Mouse (Mus musculus) midbrain, embryonic 14.5 days (tissue): ENCODE data around the gene Nxpe3. TPM values are rescaled to one million over a fixed set of nuclear protein-coding genes. Genes with fewer than 3 reads are reported as not detected.

Experiments
- ATAC-seq: fragments of 200-750 bp; cut with Nextera tagmentation; 2 replicates; pipeline ENCODE4 v1.8.0; 2017; ENCODE audit warnings: moderate number of reproducible peaks, moderate library complexity; ENCODE audit not compliant: low FRiP score, low TSS enrichment
- DNase-seq: peaks from one replicate; pipeline ENCODE4 v3.0.0-alpha.2; 2015
- H3K27ac ChIP-seq: fragments of 300-500 bp; sonication (generic); replicated peaks from 2 replicates; pipeline ENCODE4 v1.5.1; 2014; ENCODE audit warnings: mild to moderate bottlenecking, low read depth, low read length, moderate library complexity
- H3K27me3 ChIP-seq: fragments of 300-500 bp; sonication (generic); 2 replicates; pipeline ENCODE4 v1.6.1; 2014; ENCODE audit warnings: low read length, control low read depth, mixed read lengths; ENCODE audit not compliant: control insufficient read depth, insufficient read depth
- H3K36me3 ChIP-seq: fragments of 300-500 bp; sonication (generic); 2 replicates; pipeline ENCODE4 v1.6.1; 2014; ENCODE audit warnings: low read length, control low read depth; ENCODE audit not compliant: control insufficient read depth, insufficient read depth
- H3K4me1 ChIP-seq: fragments of 300-500 bp; sonication (generic); 2 replicates; pipeline ENCODE4 v1.6.1; 2014; ENCODE audit warnings: mild to moderate bottlenecking, antibody characterized with exemption, low read length, control low read depth; ENCODE audit not compliant: control insufficient read depth, insufficient read depth
- H3K4me2 ChIP-seq: fragments of 300-500 bp; sonication (generic); 2 replicates; pipeline ENCODE4 v1.6.1; 2014; ENCODE audit warnings: mild to moderate bottlenecking, low read length, moderate library complexity
- H3K4me3 ChIP-seq: fragments of 300-500 bp; sonication (generic); replicated peaks from 2 replicates; pipeline ENCODE4 v1.5.1; 2014; ENCODE audit warnings: low read depth, low read length
- H3K9ac ChIP-seq: fragments of 300-500 bp; sonication (generic); replicated peaks from 2 replicates; pipeline ENCODE4 v1.6.1; 2014; ENCODE audit warnings: mild to moderate bottlenecking, low read length, moderate library complexity
- H3K9me3 ChIP-seq: fragments of 300-500 bp; sonication (generic); 2 replicates; pipeline ENCODE4 v1.6.1; 2016; ENCODE audit warnings: low read length, control low read depth, mixed read lengths; ENCODE audit not compliant: control insufficient read depth
- WGBS: fragments of 180-500 bp; shearing (Covaris S2); extraction: QIAGEN DNeasy Blood & Tissue Kit; methylation state at CpG from one replicate; pipeline ENCODE4 v1.1.7; 2014; 5-methylcytosine and 5-hydroxymethylcytosine counted together
- polyA plus RNA-seq: library from polyadenylated mRNA; unstranded; fragments of >200 nt; fragmentation: Nextera tagmentation; extraction: Ambion mirVana; gene quantifications from 2 replicates; pipeline ENCODE4 v1.2.1, GENCODE M21; 2014

The Nxpe3 gene
- polyA plus RNA-seq, 1 experiment from 2014 or later: 1.7 TPM

GRCm38 (mm10) chr16:55893410-55894107 is 1.5 kb downstream of the Nxpe3 start:
- 88% methylated on average over 8 of the region's 8 CpGs for WGBS

GRCm38 (mm10) chr16:55892484-55892883 is 2.6 kb downstream of the Nxpe3 start:
- Histone ChIP-seq H3K4me3 (no peak overlapping the region), H3K9me3 (no peaks in the 10 kb centered on the region), H3K27ac (no peak overlapping the region), H3K36me3 (peaks cover 17% of the 10 kb centered on the region), H3K4me1 (peaks cover 12% of the 10 kb centered on the region), H3K4me2 (no peak overlapping the region), H3K27me3 (no peaks in the 10 kb centered on the region), H3K9ac (no peak overlapping the region)
- WGBS: 84% methylated on average over 6 of the region's 7 CpGs
- ATAC-seq (no peak), DNase-seq (no peak)

More at GRCm38 (mm10) chr16:55893410-55894107, 1.5 kb downstream of the Nxpe3 start:
- Histone ChIP-seq H3K27me3 (no peaks in the 10 kb centered on the region), H3K4me2 (peak overlapping the region; percentile 82), H3K4me3 (no peak overlapping the region), H3K9ac (no peak overlapping the region), H3K9me3 (no peaks in the 10 kb centered on the region), H3K36me3 (peaks cover 10% of the 10 kb centered on the region), H3K27ac (no peak overlapping the region), H3K4me1 (peaks cover 12% of the 10 kb centered on the region)
- ATAC-seq: no peak
- DNase-seq: no peak

DNA sequence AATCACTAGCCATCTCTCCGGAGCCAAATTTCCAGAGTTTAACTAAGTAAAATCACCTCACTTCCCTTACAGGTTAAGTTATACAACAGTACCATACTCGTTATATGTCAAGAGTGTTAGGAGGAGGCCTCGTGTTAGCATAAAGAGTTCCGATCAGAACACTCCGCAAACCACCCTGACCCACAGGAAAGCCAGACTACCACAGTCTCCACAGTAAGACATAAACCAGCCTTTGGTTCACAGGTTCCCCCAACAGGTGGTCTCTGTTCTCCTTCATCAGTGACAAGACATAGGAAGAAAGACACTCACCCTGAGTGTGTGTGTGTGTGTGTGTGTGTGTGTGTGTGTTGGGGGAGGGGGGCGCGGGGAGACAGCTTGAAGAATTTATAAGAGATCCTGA is 3.7 kb downstream of the Nxpe3 start:
- H3K9me3 ChIP-seq: no peaks in the 10 kb centered on the region
- WGBS: 97% methylated on average over 7 of the region's 7 CpGs
- peaks cover 12% of the 10 kb centered on the region for H3K4me1 ChIP-seq
- no peak overlapping the region for H3K4me3 ChIP-seq
- H3K27ac ChIP-seq: no peak overlapping the region
- H3K9ac ChIP-seq: no peak overlapping the region
- no peak overlapping the region for H3K4me2 ChIP-seq
- H3K27me3 ChIP-seq: no peaks in the 10 kb centered on the region
- DNase-seq (no peak), ATAC-seq (no peak)
- peaks cover 17% of the 10 kb centered on the region for H3K36me3 ChIP-seq

- ATAC-seq (no peak), DNase-seq (no peak)
- no peak overlapping the region for H3K9ac ChIP-seq
- 93% methylated on average over 19 of the region's 19 CpGs for WGBS
- peaks cover 12% of the 10 kb centered on the region for H3K4me1 ChIP-seq
- no peaks in the 10 kb centered on the region for H3K27me3 ChIP-seq
- peaks cover 17% of the 10 kb centered on the region for H3K36me3 ChIP-seq
- H3K9me3 ChIP-seq: no peaks in the 10 kb centered on the region
- H3K27ac ChIP-seq: no peak overlapping the region
- no peak overlapping the region for H3K4me3 ChIP-seq
- H3K4me2 ChIP-seq: no peak overlapping the region
These were observed 4.5 kb downstream of the Nxpe3 start for GRCm38 (mm10) chr16:55890346-55891136.

GRCm38 (mm10) chr16:55889451-55889850 is 5.6 kb downstream of the Nxpe3 start:
- WGBS: 92% methylated on average over 3 of the region's 3 CpGs
- Histone ChIP-seq H3K4me3 (no peak overlapping the region), H3K4me2 (no peak overlapping the region), H3K4me1 (peaks cover 11% of the 10 kb centered on the region), H3K27ac (no peak overlapping the region), H3K36me3 (peaks cover 17% of the 10 kb centered on the region), H3K9ac (no peak overlapping the region), H3K9me3 (no peaks in the 10 kb centered on the region), H3K27me3 (no peaks in the 10 kb centered on the region)
- ATAC-seq (no peak), DNase-seq (no peak)

DNA sequence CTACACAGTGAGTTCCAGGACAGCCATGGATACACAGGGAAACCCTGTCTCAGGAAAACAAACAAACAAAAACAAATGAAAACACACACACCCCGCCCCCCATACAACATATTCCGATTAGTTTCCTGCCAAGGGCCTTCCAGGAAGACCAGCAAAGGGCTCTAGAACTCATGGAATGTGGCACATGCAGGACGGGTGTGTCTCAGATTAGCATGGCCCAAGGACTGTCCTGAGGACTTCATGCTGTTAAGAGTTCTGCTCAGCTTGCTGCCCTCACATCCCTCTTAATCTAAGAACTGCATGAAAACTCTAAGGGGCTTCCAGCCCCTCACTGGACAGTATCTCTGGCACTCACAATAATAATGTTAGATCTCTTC is 6.5 kb downstream of the Nxpe3 start:
- H3K4me1 ChIP-seq: 0 out of 2 replicates have a peak, but pooled peaks cover 2% of the 10 kb centered on the region

DNA sequence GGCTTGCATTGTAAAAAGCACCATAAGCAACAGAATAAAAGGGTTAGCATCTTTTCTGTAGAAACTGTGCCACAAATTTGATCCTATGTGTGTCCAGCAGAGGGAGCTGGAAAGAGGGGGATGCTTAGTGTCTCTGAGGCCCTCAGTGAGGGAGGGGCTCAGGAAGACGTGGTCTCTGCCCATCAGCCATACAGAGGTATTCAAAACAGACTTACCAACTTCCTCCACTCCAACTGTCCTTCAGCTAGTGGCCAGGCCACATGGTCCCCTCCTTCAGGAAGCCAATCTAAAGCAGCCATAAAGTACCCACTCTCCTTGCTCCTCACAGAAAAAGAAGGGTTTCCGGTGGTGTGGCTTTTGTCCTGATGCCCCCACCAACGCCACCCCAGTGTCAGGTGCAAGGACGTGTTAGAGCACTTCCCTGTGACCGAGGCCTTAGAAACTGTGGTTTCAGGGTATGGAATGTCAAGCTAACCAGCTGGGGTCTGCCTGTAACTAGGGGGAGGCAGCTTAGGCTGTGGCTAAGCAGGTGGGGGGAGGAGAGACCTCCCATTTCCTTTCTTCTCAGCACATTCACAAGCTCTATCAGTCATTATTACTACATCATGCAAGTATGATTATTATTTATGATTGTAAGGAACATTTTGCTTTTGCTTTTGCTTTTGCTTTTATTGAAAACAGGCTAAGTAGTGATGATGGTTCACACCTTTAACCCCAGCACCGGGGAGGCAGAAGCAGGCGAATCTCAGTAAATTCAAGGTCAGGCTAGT is 7.1 kb downstream of the Nxpe3 start:
- H3K4me1 ChIP-seq: no peaks in the 10 kb centered on the region
- no peak overlapping the region for H3K4me2 ChIP-seq
- no peak overlapping the region for H3K9ac ChIP-seq
- WGBS: 67% methylated on average over 7 of the region's 7 CpGs
- no peak overlapping the region for H3K27ac ChIP-seq
- peaks cover 17% of the 10 kb centered on the region for H3K36me3 ChIP-seq
- DNase-seq (peak; percentile 21), ATAC-seq (peak; percentile 24; the same call in 1 of the 2 replicates)
- H3K4me3 ChIP-seq: no peak overlapping the region
- H3K27me3 ChIP-seq: no peaks in the 10 kb centered on the region
- H3K9me3 ChIP-seq: no peaks in the 10 kb centered on the region

More for the DNA sequence above, 6.5 kb downstream of the Nxpe3 start:
- no peaks in the 10 kb centered on the region for H3K9me3 ChIP-seq
- no peak overlapping the region for H3K4me2 ChIP-seq
- no peak overlapping the region for H3K9ac ChIP-seq
- peaks cover 17% of the 10 kb centered on the region for H3K36me3 ChIP-seq
- no peak overlapping the region for H3K27ac ChIP-seq
- ATAC-seq: no peak
- H3K4me3 ChIP-seq: no peak overlapping the region
- no peaks in the 10 kb centered on the region for H3K27me3 ChIP-seq
- no peak for DNase-seq
- WGBS: 93% methylated on average over 3 of the region's 3 CpGs

GRCm38 (mm10) chr16:55884246-55884645 is 10.8 kb downstream of the Nxpe3 start:
- no peak for ATAC-seq

More at GRCm38 (mm10) chr16:55884246-55884645, 10.8 kb downstream of the Nxpe3 start:
- no peak for DNase-seq
- Histone ChIP-seq H3K4me2 (no peak overlapping the region), H3K4me1 (no peaks in the 10 kb centered on the region), H3K27ac (no peak overlapping the region), H3K36me3 (peaks cover 10% of the 10 kb centered on the region), H3K27me3 (no peaks in the 10 kb centered on the region), H3K4me3 (no peak overlapping the region), H3K9me3 (no peaks in the 10 kb centered on the region), H3K9ac (no peak overlapping the region)
- 81% methylated on average over 11 of the region's 11 CpGs for WGBS
